Mouse (Mus musculus) heart, adult 2 months (tissue): ENCODE measurements at regions not wholly inside any gene's neighbourhood (a gene's known extent, or its start where the extent isn't known, plus 50 kb on each side); places are given as distances from the start of the nearest gene placed in this dataset.

Source experiments
- CTCF ChIP-seq: fragments of 200-600 bp; IDR thresholded peaks from 2 replicates; pipeline ENCODE4 v1.8.1; 2022; ENCODE audit warnings: antibody characterized with exemption, mild to moderate bottlenecking, moderate library complexity
- EP300 ChIP-seq: fragments of 200-500 bp; IDR thresholded peaks from 2 replicates; pipeline ENCODE4 v1.6.1; 2011; ENCODE audit warnings: low read depth, low read length, control low read depth; ENCODE audit not compliant: insufficient read depth
- POLR2A ChIP-seq: fragments of 200-500 bp; IDR thresholded peaks from 2 replicates; pipeline ENCODE4 v1.6.1; 2011; ENCODE audit warnings: mild to moderate bottlenecking, low read depth, low read length, control low read depth; ENCODE audit not compliant: insufficient read depth

DNA sequence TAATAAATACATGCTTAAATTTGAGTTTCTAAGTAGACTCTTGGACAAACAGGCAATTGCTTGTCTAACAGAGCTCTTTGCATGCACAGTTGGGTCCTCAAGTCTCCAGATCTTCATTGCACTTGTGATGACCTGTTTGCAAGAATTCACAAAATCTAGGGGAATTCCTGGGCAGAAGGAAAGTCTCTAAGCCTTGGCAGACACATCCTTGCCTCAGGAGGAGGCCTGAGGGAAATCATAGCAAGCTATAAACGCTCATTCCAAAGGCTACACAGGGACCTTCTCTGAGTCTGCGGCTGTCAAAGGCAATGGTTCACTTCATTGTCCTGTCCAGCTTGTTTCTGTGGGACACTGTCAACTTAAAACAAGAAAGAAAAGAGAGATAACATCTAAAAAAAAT lies 117.9 kb downstream of the Phlda1 start:
- TF ChIP-seq CTCF (no peak), POLR2A (no peak), EP300 (no peak)
